Mouse (Mus musculus): ENCODE data around the gene Ptgdr2.

DNA sequence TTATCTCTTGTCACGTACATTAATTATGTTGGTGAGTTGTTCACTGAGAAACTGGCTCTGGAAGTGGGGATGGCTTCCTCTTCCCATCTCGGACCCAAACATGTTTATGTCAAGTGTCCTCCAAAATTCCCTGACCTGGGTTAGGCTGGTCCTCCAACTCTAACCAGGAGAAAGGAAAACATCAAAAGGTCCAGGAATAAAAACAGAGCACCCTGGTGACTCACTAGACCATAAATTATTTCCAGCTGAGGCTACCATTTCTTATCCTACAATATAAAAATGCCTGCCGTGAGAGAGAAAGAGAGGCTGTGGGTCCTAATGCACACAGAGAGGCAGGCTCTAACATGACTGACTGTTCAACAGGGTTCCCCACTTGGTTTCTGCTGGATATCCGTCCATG is 12.7 kb upstream of the Ptgdr2 start:
- TF ChIP-seq CTCF (IDR thresholded peaks at IDR 0.05; ENCODE audit: extremely low read depth, insufficient read depth, low read length), result no peak
- TF ChIP-seq POLR2A (IDR thresholded peaks at IDR 0.05; ENCODE audit: extremely low read depth, insufficient read depth, low read length), result no peak

Data from cortical plate, adult 2 months (tissue).